Mouse (Mus musculus) retina, embryonic 14.5 days (tissue): ENCODE measurements at regions not wholly inside any gene's neighbourhood (a gene's known extent, or its start where the extent isn't known, plus 50 kb on each side); places are given as distances from the start of the nearest gene placed in this dataset.

Experiments
- DNase-seq: peaks from one replicate; pipeline ENCODE4 v3.0.0-alpha.2; 2015; ENCODE audit warnings: low spot score

DNA sequence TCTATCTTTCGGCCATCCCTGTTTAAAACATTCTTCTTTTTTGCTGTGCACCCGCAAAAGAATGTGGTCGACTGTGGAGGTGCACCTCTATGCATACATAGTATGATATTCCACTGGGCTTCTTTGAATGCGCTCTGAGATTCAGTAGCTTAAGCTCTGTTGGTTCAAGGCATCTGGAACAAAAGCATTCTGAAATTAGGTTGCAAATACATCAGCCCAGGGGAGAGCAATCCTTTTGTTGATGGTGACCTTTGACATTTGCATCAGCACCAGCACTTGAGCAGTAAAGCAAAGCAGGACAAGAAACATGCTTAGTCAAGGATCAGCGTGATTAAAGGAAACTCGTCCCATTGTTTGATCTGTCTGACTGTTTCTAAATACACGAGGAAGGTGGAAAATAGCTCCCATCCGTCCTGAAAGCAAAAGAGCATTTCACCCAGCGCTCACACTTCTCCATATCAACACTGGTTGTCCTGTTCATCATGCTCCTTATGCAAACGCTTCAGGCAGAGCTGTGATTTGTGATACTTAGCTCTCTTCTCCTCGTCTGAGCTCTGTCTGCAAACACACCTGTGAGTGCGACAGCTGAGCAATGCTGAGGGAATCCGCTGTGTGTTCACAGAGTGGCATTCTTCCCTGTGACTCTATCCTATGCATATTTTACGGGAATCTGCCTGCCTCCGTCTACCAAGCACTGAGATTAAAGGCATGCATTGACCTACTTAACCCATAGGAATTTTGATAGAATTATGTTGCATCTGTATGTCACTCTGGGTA, 67.4 kb upstream of the Dkk2 start:
- DNase-seq = peak; percentile 69

DNA sequence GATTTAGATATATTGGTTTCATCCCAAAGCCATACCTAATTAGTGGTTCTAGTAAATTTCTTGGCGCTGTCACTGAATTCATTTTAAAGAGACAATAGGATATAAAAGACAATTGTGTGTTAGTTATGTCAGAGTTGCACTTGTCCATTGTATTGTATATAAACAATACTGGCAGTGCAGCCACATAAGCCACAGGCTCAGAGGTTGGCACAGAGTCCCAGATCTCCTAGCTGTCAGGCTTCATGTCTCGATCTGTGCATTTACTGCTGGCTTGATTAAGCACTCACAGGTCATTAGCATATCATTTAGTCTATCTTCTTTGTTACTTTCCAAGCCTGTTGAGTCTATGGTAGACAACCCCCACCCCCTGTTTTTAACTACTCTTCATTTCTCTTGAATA, 66.6 kb upstream of the Dkk2 start:
- peak; percentile 25 for DNase-seq

DNA sequence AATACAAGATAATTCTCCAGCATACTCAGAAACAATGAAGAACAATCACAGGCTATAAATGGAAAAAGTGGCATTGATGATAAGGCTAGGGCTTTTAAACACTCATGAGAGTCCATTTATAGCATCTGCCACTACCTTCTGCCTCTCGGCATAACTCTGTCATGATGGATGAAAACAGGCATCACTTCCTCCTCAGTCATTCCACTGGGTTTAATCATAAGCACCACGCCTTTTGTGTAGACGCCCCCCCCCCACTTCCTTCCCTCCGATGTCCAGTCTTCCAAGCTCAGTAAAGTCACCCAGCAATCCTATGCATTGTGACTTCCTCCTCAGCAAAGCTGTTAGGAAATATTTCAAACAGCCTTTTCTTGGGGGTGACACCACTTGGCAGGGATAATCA, 63.1 kb upstream of the Dkk2 start:
- DNase-seq = no peak

DNA sequence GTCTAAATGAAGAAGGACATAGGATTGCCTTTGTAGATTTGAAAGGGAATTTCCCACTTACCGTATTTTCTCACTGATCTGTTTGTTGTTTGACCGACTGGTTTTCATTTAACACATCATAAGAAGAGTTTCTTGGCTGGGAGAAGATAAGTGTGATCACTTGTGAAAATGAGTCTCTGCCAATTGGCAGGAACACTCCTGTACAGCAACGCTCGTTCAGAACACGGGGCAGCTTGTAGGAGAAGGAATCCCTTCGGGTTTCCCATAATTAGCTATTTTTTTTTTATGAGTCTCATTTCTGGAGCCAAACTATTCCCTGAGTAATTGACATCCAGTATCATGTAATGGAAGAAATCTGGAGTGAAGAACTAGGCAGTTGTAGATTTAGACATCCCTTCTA, 61.8 kb upstream of the Dkk2 start:
- DNase-seq = no peak

DNA sequence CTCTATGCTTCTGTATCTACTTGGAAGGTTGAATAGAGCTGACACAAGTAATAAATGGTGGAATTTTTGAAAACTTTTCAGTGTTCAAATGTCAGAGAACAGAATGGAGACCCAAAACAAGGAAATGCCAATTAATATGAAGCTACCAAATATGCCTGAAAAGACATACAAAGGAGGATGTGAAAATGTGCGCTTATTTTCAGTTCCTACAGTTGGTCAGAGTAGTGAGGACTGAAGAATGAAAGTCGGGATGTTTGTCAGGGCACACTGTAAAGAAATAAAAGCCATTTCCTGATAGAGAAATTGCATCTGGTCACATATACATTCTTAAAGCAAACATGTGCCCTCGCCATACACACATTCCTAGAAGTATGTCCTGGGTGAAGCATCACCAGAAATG, 56.0 kb upstream of the Dkk2 start:
- DNase-seq = no peak

DNA sequence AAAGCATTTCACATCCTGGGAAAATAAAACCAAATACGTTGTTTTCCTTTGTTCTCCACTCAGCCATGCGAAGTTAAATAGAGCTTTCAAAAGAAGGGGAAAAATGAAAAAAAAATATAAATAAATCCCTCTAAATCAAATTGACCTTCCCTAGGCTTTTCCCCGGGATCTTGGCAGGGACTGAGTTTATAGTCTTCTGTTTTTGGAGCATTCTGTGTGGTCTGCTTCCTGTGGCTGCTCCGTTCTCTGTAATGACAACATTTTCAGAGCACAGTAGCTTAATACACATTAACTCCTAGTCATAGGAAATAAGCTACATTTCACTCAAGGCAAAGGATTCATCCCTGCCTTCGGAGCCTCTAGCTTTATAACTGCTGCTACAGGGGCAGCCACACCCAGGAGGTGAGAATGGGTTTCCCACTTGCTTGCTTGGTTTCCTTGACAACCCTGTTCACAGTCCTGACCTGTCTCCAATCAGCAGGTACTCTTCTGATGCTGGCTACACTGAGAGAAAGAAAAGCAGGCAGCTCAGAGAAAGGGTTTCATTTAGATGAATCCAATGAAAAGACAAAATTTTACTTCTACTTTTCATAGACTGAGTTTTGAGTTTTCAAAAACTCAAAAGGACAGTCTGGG, 51.9 kb upstream of the Dkk2 start:
- no peak for DNase-seq

DNA sequence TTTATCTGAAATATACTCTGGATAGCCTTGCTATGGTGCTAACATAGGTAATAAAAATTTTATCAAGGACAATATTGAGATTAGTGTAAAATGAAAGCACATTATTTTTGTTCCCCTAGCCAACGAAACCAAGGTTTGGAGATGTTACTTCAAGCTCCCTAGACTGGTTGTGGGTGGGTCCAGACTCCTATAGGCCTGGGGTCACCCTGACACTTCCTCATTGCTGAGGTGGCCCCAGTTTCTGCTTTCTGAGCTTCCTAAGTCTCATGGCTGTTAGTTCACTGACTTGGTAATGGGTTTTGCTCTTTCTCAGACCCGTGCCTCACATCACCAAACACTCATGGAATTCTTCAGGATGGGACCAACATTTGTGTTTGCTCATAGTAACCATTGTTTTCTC, 49.9 kb upstream of the Dkk2 start:
- no peak for DNase-seq
